Mouse (Mus musculus) limb, embryonic 13.5 days (tissue): ENCODE results near the gene Bst2. TPM values are rescaled to one million over a fixed set of nuclear protein-coding genes. Genes with fewer than 3 reads are reported as not detected.

Experiments
- ATAC-seq: fragments of 200-750 bp; cut with Nextera tagmentation; 2 replicates; pipeline ENCODE4 v1.8.0; 2017; ENCODE audit warnings: low read depth, moderate number of reproducible peaks, moderate TSS enrichment; ENCODE audit not compliant: low FRiP score
- H3K27ac ChIP-seq: fragments of 300-500 bp; sonication (generic); 2 replicates; pipeline ENCODE4 v1.5.1; 2015; ENCODE audit warnings: inconsistent platforms, mild to moderate bottlenecking, moderate library complexity
- H3K27me3 ChIP-seq: fragments of 300-500 bp; sonication (generic); 2 replicates; pipeline ENCODE4 v1.6.1; 2015; ENCODE audit warnings: mild to moderate bottlenecking, inconsistent platforms
- H3K36me3 ChIP-seq: fragments of 300-500 bp; sonication (generic); 2 replicates; pipeline ENCODE4 v1.6.1; 2015; ENCODE audit warnings: inconsistent platforms, mild to moderate bottlenecking, moderate library complexity
- H3K4me1 ChIP-seq: fragments of 300-500 bp; sonication (generic); 2 replicates; pipeline ENCODE4 v1.6.1; 2015; ENCODE audit warnings: inconsistent platforms
- H3K4me2 ChIP-seq: fragments of 300-500 bp; sonication (generic); replicated peaks from 2 replicates; pipeline ENCODE4 v1.6.1; 2015; ENCODE audit warnings: inconsistent platforms, mild to moderate bottlenecking, moderate library complexity
- H3K4me3 ChIP-seq: fragments of 300-500 bp; sonication (generic); 2 replicates; pipeline ENCODE4 v1.5.1; 2015; ENCODE audit warnings: moderate library complexity, mild to moderate bottlenecking, inconsistent platforms
- H3K9ac ChIP-seq: fragments of 300-500 bp; sonication (generic); 2 replicates; pipeline ENCODE4 v1.6.1; 2015; ENCODE audit warnings: mild to moderate bottlenecking, inconsistent platforms
- H3K9me3 ChIP-seq: fragments of 300-500 bp; sonication (generic); 2 replicates; pipeline ENCODE4 v1.6.1; 2016; ENCODE audit warnings: inconsistent platforms
- WGBS: fragments of 180-500 bp; shearing (Covaris S2); methylation state at CpG from one replicate; pipeline ENCODE4 v1.1.7; 2015; 5-methylcytosine and 5-hydroxymethylcytosine counted together
- polyA plus RNA-seq: library from polyadenylated mRNA; unstranded; fragments of >200 nt; fragmentation: Nextera tagmentation; extraction: Ambion mirVana; gene quantifications from 2 replicates; pipeline ENCODE4 v1.2.1, GENCODE M21; 2015

The Bst2 gene
- polyA plus RNA-seq, 1 experiment from 2014 or later: 21.0 TPM

DNA sequence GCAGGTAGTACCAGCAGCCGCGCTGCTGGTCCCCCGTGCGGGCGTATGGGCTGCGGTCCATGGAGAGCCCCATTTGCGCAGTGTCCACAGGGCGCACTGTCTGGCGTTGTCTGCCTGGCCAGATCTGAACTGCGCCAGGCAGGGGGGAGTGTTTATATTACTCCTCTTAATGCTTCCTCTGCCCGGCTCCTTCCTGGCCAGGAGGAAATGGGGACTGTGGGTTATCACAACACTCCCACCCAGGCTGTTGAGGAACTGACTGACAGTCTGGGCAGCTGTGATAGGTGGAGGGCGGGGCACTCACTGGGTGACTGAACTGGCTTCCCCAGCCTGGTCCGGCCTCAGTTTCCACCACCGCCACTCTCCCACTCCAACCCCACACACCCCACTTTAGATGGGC lies 25.6 kb downstream of the Bst2 start, which contains the start of gene Plvap:
Plvap (minus strand) TSS at position 109 of the 400 bp plus-strand sequence.
- Histone ChIP-seq H3K4me2 (peak within 1 kb of the TSS; percentile 24), H3K27ac (no peak within 1 kb of the TSS), H3K9ac (no peak within 1 kb of the TSS), H3K4me1 (peaks cover 9% of the 10 kb centered on the region; the same call in 1 of the 2 replicates), H3K36me3 (no peaks in the 10 kb centered on the region), H3K4me3 (peak within 1 kb of the TSS; percentile 15), H3K27me3 (peaks cover 52% of the 10 kb centered on the region), H3K9me3 (no peaks in the 10 kb centered on the region)
- WGBS: 55% methylated on average over 14 of the region's 14 CpGs
- ATAC-seq: no peak

DNA sequence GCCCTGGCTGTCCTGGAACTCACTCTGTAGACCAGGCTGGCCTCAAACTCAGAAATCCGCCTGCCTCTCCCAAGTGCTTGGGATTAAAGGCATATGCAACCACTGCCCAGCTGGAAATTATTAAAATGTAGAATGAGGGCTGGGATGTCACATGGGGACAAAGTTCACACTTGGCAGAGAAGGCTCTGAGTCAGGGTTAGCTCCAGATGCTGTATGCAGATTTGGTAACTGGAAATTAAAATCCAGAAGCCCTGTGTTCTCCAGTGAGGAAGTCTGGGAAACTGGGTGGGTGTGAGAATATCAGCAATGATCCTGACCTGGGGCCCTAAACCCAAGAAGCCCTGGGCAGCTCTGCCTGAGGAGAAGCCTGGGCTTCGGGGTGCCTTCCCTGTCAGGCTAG lies 27.9 kb downstream of the Bst2 start:
- no peak overlapping the region for H3K27ac ChIP-seq
- H3K4me1 ChIP-seq: peaks cover 9% of the 10 kb centered on the region; the same call in 1 of the 2 replicates
- H3K4me3 ChIP-seq: no peak overlapping the region
- H3K9ac ChIP-seq: no peak overlapping the region
- no peak for ATAC-seq
- peak overlapping the region; percentile 27; the same call in 1 of the 2 replicates for H3K4me2 ChIP-seq
- 56% methylated on average over 2 of the region's 2 CpGs for WGBS
- H3K27me3 ChIP-seq: peaks cover 69% of the 10 kb centered on the region
- H3K36me3 ChIP-seq: no peaks in the 10 kb centered on the region
- H3K9me3 ChIP-seq: no peaks in the 10 kb centered on the region

DNA sequence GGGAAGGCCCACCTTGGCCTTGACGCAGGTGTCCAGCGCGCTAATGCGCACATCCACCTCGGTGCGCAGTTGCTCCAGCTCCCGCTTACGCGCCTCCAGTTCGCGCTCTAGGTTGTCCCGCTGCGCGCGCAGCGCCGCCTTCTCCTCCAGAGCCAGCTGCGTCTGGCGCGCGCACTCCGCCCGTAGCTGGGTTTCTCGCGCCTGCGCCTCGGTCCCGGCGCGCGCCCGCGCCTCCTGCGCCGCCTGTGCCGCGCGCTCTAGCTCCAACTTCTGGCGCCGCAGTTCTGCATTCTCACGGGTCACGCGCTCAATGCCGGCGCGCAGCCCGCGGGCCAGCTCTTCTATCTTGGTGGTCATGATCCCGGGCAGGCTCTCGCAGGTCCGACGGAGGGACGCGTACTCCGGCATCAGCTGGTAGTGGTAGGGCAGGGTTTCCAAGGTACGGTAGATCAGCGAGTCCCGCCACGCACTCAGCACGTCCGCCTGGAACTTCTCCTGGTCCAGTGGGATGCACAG lies 29.6 kb downstream of the Bst2 start:
- peak overlapping the region; percentile 46 for H3K4me3 ChIP-seq
- peak overlapping the region; percentile 70 for H3K4me2 ChIP-seq
- ATAC-seq: peak; percentile 72; the same call in 1 of the 2 replicates
- H3K27ac ChIP-seq: no peak overlapping the region
- H3K27me3 ChIP-seq: peaks cover 69% of the 10 kb centered on the region
- under 1% methylated on average over 61 of the region's 61 CpGs for WGBS
- H3K36me3 ChIP-seq: no peaks in the 10 kb centered on the region
- no peaks in the 10 kb centered on the region for H3K9me3 ChIP-seq
- H3K9ac ChIP-seq: peak overlapping the region; percentile 55
- H3K4me1 ChIP-seq: peaks cover 9% of the 10 kb centered on the region; the same call in 1 of the 2 replicates

DNA sequence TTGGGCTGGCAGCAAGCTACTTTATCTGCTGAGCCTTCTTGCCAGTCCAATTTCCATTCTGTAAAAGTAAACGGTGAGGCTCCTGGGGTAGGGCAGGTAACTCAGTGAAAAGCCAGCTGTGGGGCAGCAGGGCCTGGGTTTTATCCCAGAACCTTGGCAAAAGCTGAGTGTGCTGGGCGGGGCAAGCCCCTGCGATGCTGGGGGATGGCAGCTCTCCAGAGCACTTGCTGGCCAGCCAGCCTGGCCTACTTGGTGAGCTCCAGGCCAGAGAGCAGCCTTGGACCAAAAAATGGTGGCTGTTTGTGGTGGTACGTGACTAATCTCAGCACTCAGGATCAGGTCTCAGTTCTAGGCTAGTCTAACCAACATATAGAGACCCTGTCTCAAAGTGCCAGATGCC lies 31.3 kb downstream of the Bst2 start:
- no peak overlapping the region for H3K4me2 ChIP-seq
- H3K9me3 ChIP-seq: no peaks in the 10 kb centered on the region
- no peak for ATAC-seq
- H3K4me3 ChIP-seq: no peak overlapping the region
- H3K36me3 ChIP-seq: no peaks in the 10 kb centered on the region
- H3K27me3 ChIP-seq: peaks cover 60% of the 10 kb centered on the region
- H3K27ac ChIP-seq: no peak overlapping the region
- no peak overlapping the region for H3K9ac ChIP-seq
- peaks cover 9% of the 10 kb centered on the region; the same call in 1 of the 2 replicates for H3K4me1 ChIP-seq
- 81% methylated on average over 4 of the region's 4 CpGs for WGBS

DNA sequence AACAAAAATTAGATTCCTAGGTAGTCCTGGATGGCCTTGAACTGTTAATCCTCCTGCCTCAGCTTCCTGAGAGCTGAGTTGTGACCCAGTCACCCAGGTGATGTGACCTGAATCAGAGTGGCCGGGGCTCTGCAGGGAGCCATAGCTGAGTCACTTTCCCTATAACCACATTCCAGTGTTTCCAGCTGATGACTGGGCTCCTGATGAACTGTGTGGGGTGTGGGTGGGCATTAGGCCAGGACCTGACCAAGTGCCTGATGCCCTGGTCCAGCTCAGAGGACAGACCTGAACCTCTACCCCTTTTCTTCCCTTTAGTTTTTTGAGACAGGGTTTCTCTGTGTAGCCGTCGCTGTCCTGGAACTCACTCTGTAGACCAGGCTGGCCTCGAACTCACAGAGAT lies 31.9 kb downstream of the Bst2 start:
- Histone ChIP-seq H3K4me1 (peaks cover 9% of the 10 kb centered on the region; the same call in 1 of the 2 replicates), H3K4me2 (no peak overlapping the region), H3K9me3 (no peaks in the 10 kb centered on the region), H3K9ac (no peak overlapping the region), H3K36me3 (no peaks in the 10 kb centered on the region), H3K27ac (no peak overlapping the region), H3K4me3 (no peak overlapping the region), H3K27me3 (peaks cover 53% of the 10 kb centered on the region)
- 94% methylated on average over 4 of the region's 4 CpGs for whole genome bisulfite sequencing
- no peak for ATAC-seq

DNA sequence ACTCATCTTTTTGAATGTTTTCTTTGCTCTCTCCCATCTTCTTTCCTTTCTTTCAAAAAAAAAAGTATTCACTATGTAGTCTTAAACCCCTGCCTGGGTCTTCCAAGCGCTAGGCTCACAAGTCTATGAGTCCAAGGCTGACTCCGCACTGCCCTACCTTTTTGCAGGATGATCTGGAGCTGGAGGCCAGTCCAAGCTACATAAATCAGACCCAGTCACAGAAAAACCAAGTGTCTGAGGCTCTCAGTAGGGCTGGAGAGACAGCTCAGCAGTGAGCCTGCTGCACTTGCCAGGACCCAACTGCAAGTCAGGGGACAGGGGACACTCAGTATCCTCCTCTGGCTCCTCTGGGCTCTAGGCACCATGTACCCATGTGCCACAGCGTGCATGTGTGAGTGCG lies 32.9 kb downstream of the Bst2 start:
- H3K9ac ChIP-seq: no peak overlapping the region
- ATAC-seq: no peak
- H3K27ac ChIP-seq: no peak overlapping the region
- H3K4me1 ChIP-seq: peaks cover 9% of the 10 kb centered on the region; the same call in 1 of the 2 replicates
- H3K9me3 ChIP-seq: no peaks in the 10 kb centered on the region
- H3K4me3 ChIP-seq: no peak overlapping the region
- H3K4me2 ChIP-seq: no peak overlapping the region
- WGBS: 88% methylated on average over 4 of the region's 4 CpGs
- H3K27me3 ChIP-seq: peaks cover 44% of the 10 kb centered on the region
- H3K36me3 ChIP-seq: no peaks in the 10 kb centered on the region

DNA sequence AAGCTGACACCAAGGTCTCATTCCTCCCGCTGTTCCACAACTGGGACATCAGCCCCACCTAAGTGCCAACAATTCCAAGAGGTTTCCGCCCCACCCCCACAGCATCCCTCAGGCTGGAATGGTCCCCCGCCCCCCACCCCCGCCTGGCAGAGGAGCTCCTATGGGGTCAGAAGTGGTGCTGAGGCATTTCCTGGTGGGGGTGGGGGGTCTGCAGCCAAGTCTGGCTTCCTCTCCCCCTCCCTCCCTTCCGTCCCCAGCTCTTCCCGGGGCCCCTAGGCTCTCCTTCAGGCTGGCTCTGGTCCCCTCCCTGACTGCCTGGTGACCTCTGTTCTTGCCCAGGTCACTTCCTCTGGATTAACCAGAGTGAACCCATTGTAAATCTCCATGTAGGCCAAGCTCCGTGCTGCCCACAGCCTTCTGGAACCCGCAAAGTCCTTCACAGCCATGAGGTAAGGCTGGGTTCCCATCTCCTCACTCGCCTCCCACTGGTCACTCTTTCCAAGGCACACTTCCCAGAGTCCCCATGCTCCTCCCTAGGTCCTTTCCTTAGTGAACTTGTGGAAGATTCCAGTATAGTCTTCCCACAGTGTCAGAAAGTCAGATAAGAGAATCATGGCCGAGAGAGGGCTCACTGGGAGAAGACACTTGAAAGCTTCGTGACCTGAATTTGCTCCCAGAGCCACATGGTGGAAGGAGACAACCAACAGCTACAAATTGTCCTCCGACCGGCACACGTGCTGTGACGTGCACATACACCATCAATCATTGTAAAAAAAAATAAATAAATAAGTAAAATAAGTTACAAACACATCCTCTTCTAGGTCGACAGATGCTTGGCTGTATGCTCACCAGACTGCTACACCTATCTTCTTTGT lies 38.2 kb downstream of the Bst2 start:
- H3K27me3 ChIP-seq: no peaks in the 10 kb centered on the region
- no peak overlapping the region for H3K27ac ChIP-seq
- peak overlapping the region; percentile 23 for H3K4me2 ChIP-seq
- no peak for ATAC-seq
- no peak overlapping the region for H3K4me3 ChIP-seq
- H3K36me3 ChIP-seq: peaks cover 9% of the 10 kb centered on the region
- H3K4me1 ChIP-seq: peaks cover 34% of the 10 kb centered on the region
- 0 out of 2 replicates have a peak overlapping the region, but pooled peaks have one; percentile 32 for H3K9ac ChIP-seq
- WGBS: 20% methylated on average over 16 of the region's 16 CpGs
- no peaks in the 10 kb centered on the region for H3K9me3 ChIP-seq

DNA sequence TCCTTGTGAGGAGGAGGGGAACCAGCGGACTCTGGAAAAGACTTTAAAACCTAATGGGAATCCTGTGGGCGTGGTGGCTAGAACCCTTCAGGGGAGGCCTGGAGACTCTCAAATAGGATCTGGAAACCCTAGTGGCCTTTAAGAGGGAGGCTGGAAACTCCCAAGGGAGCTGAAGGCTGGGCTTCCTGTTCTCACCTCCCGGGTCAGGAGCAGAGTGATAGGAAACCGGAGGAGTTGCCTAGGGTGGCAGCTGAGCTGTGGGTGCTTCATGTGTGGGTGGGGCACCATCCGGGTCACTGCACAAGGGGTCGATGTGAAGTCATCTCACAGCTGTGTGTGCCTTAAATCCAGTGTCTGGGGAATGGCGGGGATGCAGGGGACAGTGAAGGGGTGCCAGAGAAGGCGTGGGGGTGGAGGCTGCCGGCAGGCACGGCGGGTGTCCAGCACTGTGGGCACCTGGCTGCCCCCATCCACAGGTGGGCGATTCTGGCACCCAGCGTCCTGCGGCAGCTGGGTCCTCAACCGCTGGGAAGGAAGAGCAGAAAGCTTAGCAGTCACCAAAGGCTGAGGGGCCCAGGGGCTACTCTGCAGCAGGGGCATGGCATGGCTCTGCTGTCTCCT lies 39.3 kb downstream of the Bst2 start:
- no peak; the same call in 1 of the 2 replicates for ATAC-seq
- H3K4me3 ChIP-seq: no peak overlapping the region
- no peaks in the 10 kb centered on the region for H3K9me3 ChIP-seq
- WGBS: 19% methylated on average over 15 of the region's 15 CpGs
- H3K36me3 ChIP-seq: peaks cover 17% of the 10 kb centered on the region
- H3K27me3 ChIP-seq: no peaks in the 10 kb centered on the region
- H3K4me2 ChIP-seq: peak overlapping the region; percentile 23
- peak overlapping the region; percentile 15; the same call in 1 of the 2 replicates for H3K27ac ChIP-seq
- peak overlapping the region; percentile 32; the same call in 1 of the 2 replicates for H3K9ac ChIP-seq
- H3K4me1 ChIP-seq: peaks cover 34% of the 10 kb centered on the region

GRCm38 (mm10) chr8:71497077-71497645 lies 40.1 kb downstream of the Bst2 start:
- Histone ChIP-seq H3K36me3 (peaks cover 25% of the 10 kb centered on the region), H3K27me3 (no peaks in the 10 kb centered on the region), H3K9me3 (no peaks in the 10 kb centered on the region), H3K27ac (no peak overlapping the region), H3K4me1 (peaks cover 34% of the 10 kb centered on the region), H3K9ac (no peak overlapping the region), H3K4me3 (no peak overlapping the region), H3K4me2 (no peak overlapping the region)
- no peak for ATAC-seq
- 91% methylated on average over 1 of the region's 1 CpGs for WGBS

GRCm38 (mm10) chr8:71496481-71496880 lies 40.8 kb downstream of the Bst2 start:
- H3K4me1 ChIP-seq: peaks cover 34% of the 10 kb centered on the region
- H3K4me3 ChIP-seq: no peak overlapping the region
- WGBS: 28% methylated on average over 11 of the region's 11 CpGs
- 0 out of 2 replicates have a peak overlapping the region, but pooled peaks have one; percentile 19 for H3K9ac ChIP-seq
- H3K27me3 ChIP-seq: no peaks in the 10 kb centered on the region
- ATAC-seq: no peak
- H3K4me2 ChIP-seq: no peak overlapping the region
- no peaks in the 10 kb centered on the region for H3K9me3 ChIP-seq
- H3K27ac ChIP-seq: no peak overlapping the region; the same call in 1 of the 2 replicates
- peaks cover 32% of the 10 kb centered on the region for H3K36me3 ChIP-seq

DNA sequence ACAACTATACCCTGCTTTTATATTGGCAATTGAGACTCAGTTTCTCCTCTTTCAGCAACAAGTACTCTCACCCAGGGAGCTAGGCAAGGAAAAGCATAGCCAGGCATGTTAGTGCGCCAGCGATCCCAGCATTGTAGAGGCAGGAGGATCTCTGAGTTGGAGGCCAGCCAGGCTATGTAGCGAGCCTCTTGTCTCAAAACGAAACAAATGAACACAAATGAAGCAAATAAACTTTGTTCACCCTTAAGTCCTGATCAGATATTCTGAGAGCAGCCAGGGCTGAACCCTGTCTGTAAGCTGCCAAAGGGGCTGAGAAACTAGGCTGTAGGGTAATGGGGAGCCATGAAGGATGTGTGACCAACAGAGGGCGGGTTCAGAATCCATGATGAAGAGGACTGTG lies 41.4 kb downstream of the Bst2 start:
- WGBS: 91% methylated on average over 5 of the region's 5 CpGs
- no peak for ATAC-seq
- H3K27ac ChIP-seq: peak overlapping the region; percentile 10; the same call in 1 of the 2 replicates

More for the DNA sequence above, 41.4 kb downstream of the Bst2 start:
- H3K27me3 ChIP-seq: no peaks in the 10 kb centered on the region
- H3K4me2 ChIP-seq: no peak overlapping the region
- no peaks in the 10 kb centered on the region for H3K9me3 ChIP-seq
- H3K9ac ChIP-seq: no peak overlapping the region
- no peak overlapping the region for H3K4me3 ChIP-seq
- H3K4me1 ChIP-seq: peaks cover 34% of the 10 kb centered on the region
- peaks cover 39% of the 10 kb centered on the region for H3K36me3 ChIP-seq
